8 mouse cellular contexts compared by ENCODE assay signal in genomic region chrX:73639901-73640469, GRCm38 (mm10). TPM values are rescaled to one million over a fixed set of nuclear protein-coding genes. Genes with fewer than 3 reads are reported as not detected.
DNase-seq lines count a peak whose midpoint lies in the region; ATAC-seq lines count a peak whose summit lies in the region.

No protein-coding gene starts in this region.

- peak; percentile 20 to 53 for DNase-seq in kidney, postnatal 4 days
- DNase-seq in kidney, adult 18-20 months: no peak
- DNase-seq in limb, embryonic 11.5 days (ENCODE audit: low spot score): peak; percentile 42
- no peak for DNase-seq in layer of hippocampus, postnatal 10 days (ENCODE audit: low spot score in 2 of 2)
- no peak for DNase-seq in kidney, postnatal 36 days

- H3K4me2 ChIP-seq in embryonic facial prominence, embryonic 12.5 days (replicated peaks): peak overlapping the region; percentile 59
- H3K4me2 ChIP-seq in limb, embryonic 11.5 days (ENCODE audit: low read depth, severe bottlenecking): peak overlapping the region; percentile 60
- peak overlapping the region; percentile 36 for H3K4me2 ChIP-seq in neural tube, embryonic 14.5 days (ENCODE audit: low read depth, low read length)

- H3K4me1 ChIP-seq in embryonic facial prominence, embryonic 12.5 days: no peaks in the 10 kb centered on the region
- H3K4me1 ChIP-seq in limb, embryonic 11.5 days (ENCODE audit: control insufficient read depth, insufficient read depth, low read length): no peaks in the 10 kb centered on the region
- H3K4me1 ChIP-seq in neural tube, embryonic 14.5 days (ENCODE audit: control insufficient read depth, insufficient read depth, low read length): no peaks in the 10 kb centered on the region

- H3K9ac ChIP-seq in embryonic facial prominence, embryonic 12.5 days: peak overlapping the region; percentile 45
- H3K9ac ChIP-seq in limb, embryonic 11.5 days (ENCODE audit: low read length): peak overlapping the region; percentile 67
- no peak overlapping the region for H3K9ac ChIP-seq in neural tube, embryonic 14.5 days (replicated peaks; ENCODE audit: low read depth, low read length)

- no peak for ATAC-seq in embryonic facial prominence, embryonic 12.5 days (ENCODE audit: insufficient number of reproducible peaks, insufficient read depth, low FRiP score, low TSS enrichment)
- ATAC-seq in limb, embryonic 11.5 days (ENCODE audit: insufficient number of reproducible peaks, low FRiP score, low TSS enrichment, low read depth): no peak
- no peak for ATAC-seq in neural tube, embryonic 14.5 days (ENCODE audit: low read depth)
- ATAC-seq in CD4-positive, CD25-positive, alpha-beta regulatory T cell, adult 4 months: no peak

- H3K36me3 ChIP-seq in embryonic facial prominence, embryonic 12.5 days: no peaks in the 10 kb centered on the region
- H3K36me3 ChIP-seq in limb, embryonic 11.5 days (ENCODE audit: control insufficient read depth, insufficient read depth, low read length): no peaks in the 10 kb centered on the region
- H3K36me3 ChIP-seq in neural tube, embryonic 14.5 days (ENCODE audit: control insufficient read depth, insufficient read depth, low read length): no peaks in the 10 kb centered on the region

- no peak overlapping the region for H3K27ac ChIP-seq in embryonic facial prominence, embryonic 12.5 days
- no peak overlapping the region for H3K27ac ChIP-seq in limb, embryonic 11.5 days (replicated peaks; ENCODE audit: low read depth, low read length)
- H3K27ac ChIP-seq in neural tube, embryonic 14.5 days (ENCODE audit: low read depth, low read length): no peak overlapping the region

- WGBS in embryonic facial prominence, embryonic 12.5 days: 24% methylated on average over 40 of the region's 41 CpGs
- 21% methylated on average over 41 of the region's 41 CpGs for WGBS in limb, embryonic 11.5 days
- WGBS in neural tube, embryonic 14.5 days: 17% methylated on average over 33 of the region's 41 CpGs

- peak overlapping the region; percentile 35 for H3K4me3 ChIP-seq in embryonic facial prominence, embryonic 12.5 days
- H3K4me3 ChIP-seq in limb, embryonic 11.5 days (ENCODE audit: low read depth, low read length): peak overlapping the region; percentile 42
- peak overlapping the region; percentile 18; the same call in 1 of the 2 replicates for H3K4me3 ChIP-seq in neural tube, embryonic 14.5 days (ENCODE audit: low read depth, low read length)

- H3K27me3 ChIP-seq in embryonic facial prominence, embryonic 12.5 days: peaks cover 43% of the 10 kb centered on the region
- H3K27me3 ChIP-seq in limb, embryonic 11.5 days (ENCODE audit: control insufficient read depth, insufficient read depth, low read length): peaks cover 20% of the 10 kb centered on the region
- H3K27me3 ChIP-seq in neural tube, embryonic 14.5 days (ENCODE audit: control insufficient read depth, insufficient read depth, low read length): peaks cover 12% of the 10 kb centered on the region

- H3K9me3 ChIP-seq in embryonic facial prominence, embryonic 12.5 days: no peaks in the 10 kb centered on the region
- H3K9me3 ChIP-seq in limb, embryonic 11.5 days (ENCODE audit: control insufficient read depth, low read length): no peaks in the 10 kb centered on the region; the same call in 1 of the 2 replicates
- H3K9me3 ChIP-seq in neural tube, embryonic 14.5 days (ENCODE audit: control insufficient read depth, low read length): no peaks in the 10 kb centered on the region

RNA-seq across cellular contexts. Expression of gene Dusp9, which starts 0.8 kb away (rescaled TPM):
- polyA plus RNA-seq in embryonic facial prominence, embryonic 12.5 days (2016; fragmentation: Nextera tagmentation; extraction: Ambion mirVana): 23.2 and 23.7 TPM in 2 replicates
- 22.0 and 28.4 TPM in 2 replicates for polyA plus RNA-seq in limb, embryonic 11.5 days (2014; fragmentation: Nextera tagmentation; extraction: Ambion mirVana)
- 0.19 and 0.31 TPM in 2 replicates for polyA plus RNA-seq in neural tube, embryonic 14.5 days (2014; fragmentation: Nextera tagmentation; extraction: Ambion mirVana)
- polyA plus RNA-seq in CD4-positive, CD25-positive, alpha-beta regulatory T cell, adult 4 months (2017; shearing (Covaris generic)): under 1 TPM in 1 of 2 experiments, not detected in 1; 0.31 TPM
- total RNA-seq in layer of hippocampus, postnatal 10 days (2021): under 1 TPM; 0.80 to 0.83 TPM

RNA-seq across cellular contexts. Expression of gene Pnck, which starts 19.9 kb away (rescaled TPM):
- polyA plus RNA-seq in embryonic facial prominence, embryonic 12.5 days (2016; fragmentation: Nextera tagmentation; extraction: Ambion mirVana): 13.1 and 13.5 TPM in 2 replicates
- polyA plus RNA-seq in limb, embryonic 11.5 days (2014; fragmentation: Nextera tagmentation; extraction: Ambion mirVana): 12.3 and 13.1 TPM in 2 replicates
- 142 and 186 TPM in 2 replicates for polyA plus RNA-seq in neural tube, embryonic 14.5 days (2014; fragmentation: Nextera tagmentation; extraction: Ambion mirVana)
- polyA plus RNA-seq in CD4-positive, CD25-positive, alpha-beta regulatory T cell, adult 4 months (2017; shearing (Covaris generic)): 1 to 10 TPM; 2.6 to 2.7 TPM
- total RNA-seq in layer of hippocampus, postnatal 10 days (2021): 100 to 1,000 TPM; 126 to 138 TPM

RNA-seq across cellular contexts. Expression of gene Slc6a8, which starts 33.0 kb away (rescaled TPM):
- 8.3 and 9.0 TPM in 2 replicates for polyA plus RNA-seq in embryonic facial prominence, embryonic 12.5 days (2016; fragmentation: Nextera tagmentation; extraction: Ambion mirVana)
- polyA plus RNA-seq in limb, embryonic 11.5 days (2014; fragmentation: Nextera tagmentation; extraction: Ambion mirVana): 7.7 and 8.3 TPM in 2 replicates
- polyA plus RNA-seq in neural tube, embryonic 14.5 days (2014; fragmentation: Nextera tagmentation; extraction: Ambion mirVana): 9.7 and 11.6 TPM in 2 replicates
- polyA plus RNA-seq in CD4-positive, CD25-positive, alpha-beta regulatory T cell, adult 4 months (2017; shearing (Covaris generic)): under 1 TPM; 0.63 TPM
- total RNA-seq in layer of hippocampus, postnatal 10 days (2021): 10 to 100 TPM; 77.3 to 81.8 TPM

Comparison
In these comparisons a context has a peak if more than half of its experiments do, and no peak if none do; other contexts are left out.
1. DNase-seq: peak in kidney, postnatal 4 days (2 of 2) and limb, embryonic 11.5 days (single experiment); none in kidney, adult 18-20 months (single experiment), layer of hippocampus, postnatal 10 days (0 of 2) and kidney, postnatal 36 days (0 of 2).
2. RNA of gene Dusp9, which starts 0.8 kb away (polyA plus RNA-seq): 22.0 to 28.4 TPM in limb, embryonic 11.5 days and 23.2 to 23.7 TPM in embryonic facial prominence, embryonic 12.5 days; 0.31 TPM in CD4-positive, CD25-positive, alpha-beta regulatory T cell, adult 4 months and 0.19 to 0.31 TPM in neural tube, embryonic 14.5 days; every median in the first group is over 10 times any median in the second.
3. Peak in every context shown above with its lines, with median percentiles within 50 percentile points of each other: H3K4me2 ChIP-seq and H3K4me3 ChIP-seq.